Mouse (Mus musculus) liver, postnatal 0 days (tissue): ENCODE data around the gene St8sia1. TPM values are rescaled to one million over a fixed set of nuclear protein-coding genes. Genes with fewer than 3 reads are reported as not detected.
A peak's percentile ranks its signal among the peaks of the same experiment; 100 is the strongest.

Experiments
- ATAC-seq: fragments of 200-750 bp; cut with Nextera tagmentation; 2 replicates; pipeline ENCODE4 v1.8.0; 2017; ENCODE audit warnings: mild to moderate bottlenecking, moderate library complexity
- DNase-seq: peaks from one replicate; pipeline ENCODE4 v3.0.0-alpha.2; 2016
- H3K27ac ChIP-seq: fragments of 300-500 bp; sonication (generic); 2 replicates; pipeline ENCODE4 v1.5.1; 2014; ENCODE audit warnings: antibody characterized with exemption, moderate library complexity, mild to moderate bottlenecking, low read depth
- H3K27me3 ChIP-seq: fragments of 300-500 bp; sonication (generic); 2 replicates; pipeline ENCODE4 v1.6.1; 2014; ENCODE audit warnings: low read length, control low read depth, mixed read lengths; ENCODE audit not compliant: insufficient read depth
- H3K36me3 ChIP-seq: fragments of 300-500 bp; sonication (generic); replicated peaks from 2 replicates; pipeline ENCODE4 v1.6.1; 2014; ENCODE audit warnings: mild to moderate bottlenecking, control low read depth, low read length, moderate library complexity, mixed read lengths; ENCODE audit not compliant: insufficient read depth
- H3K4me1 ChIP-seq: fragments of 300-500 bp; sonication (generic); 2 replicates; pipeline ENCODE4 v1.6.1; 2014; ENCODE audit warnings: antibody characterized with exemption, mild to moderate bottlenecking, control low read depth; ENCODE audit not compliant: insufficient read depth
- H3K4me2 ChIP-seq: fragments of 300-500 bp; sonication (generic); 2 replicates; pipeline ENCODE4 v1.6.1; 2014; ENCODE audit warnings: low read depth, mild to moderate bottlenecking, low read length, moderate library complexity, mixed read lengths
- H3K4me3 ChIP-seq: fragments of 300-500 bp; sonication (generic); 2 replicates; pipeline ENCODE4 v1.5.1; 2014; ENCODE audit warnings: low read depth, low read length
- H3K9ac ChIP-seq: fragments of 300-500 bp; sonication (generic); replicated peaks from 2 replicates; pipeline ENCODE4 v1.6.1; 2014; ENCODE audit warnings: mild to moderate bottlenecking, moderate library complexity
- H3K9me3 ChIP-seq: fragments of 300-500 bp; sonication (generic); 2 replicates; pipeline ENCODE4 v1.6.1; 2016; ENCODE audit warnings: mild to moderate bottlenecking, control low read depth, low read length, mixed read lengths
- CTCF ChIP-seq: sonication (generic); IDR thresholded peaks from 2 replicates; pipeline ENCODE4 v1.5.1; 2016; ENCODE audit warnings: antibody characterized with exemption, low read depth
- EP300 ChIP-seq: IDR thresholded peaks from 2 replicates; pipeline ENCODE4 v1.6.1; 2016; ENCODE audit warnings: antibody characterized with exemption, low read depth, mild to moderate bottlenecking
- WGBS: fragments of 180-500 bp; shearing (Covaris S2); extraction: QIAGEN DNeasy Blood & Tissue Kit; methylation state at CpG from one replicate; pipeline ENCODE4 v1.1.7; 2014; ENCODE audit not compliant: insufficient replicate concordance; 5-methylcytosine and 5-hydroxymethylcytosine counted together
- polyA plus RNA-seq: library from polyadenylated mRNA; unstranded; fragments of >200 nt; fragmentation: Nextera tagmentation; extraction: Ambion mirVana; gene quantifications from 2 replicates; pipeline ENCODE4 v1.2.1, GENCODE M21; 2015

Gene St8sia1
- polyA plus RNA-seq, 1 experiment from 2014 or later = 0.22 TPM

DNA sequence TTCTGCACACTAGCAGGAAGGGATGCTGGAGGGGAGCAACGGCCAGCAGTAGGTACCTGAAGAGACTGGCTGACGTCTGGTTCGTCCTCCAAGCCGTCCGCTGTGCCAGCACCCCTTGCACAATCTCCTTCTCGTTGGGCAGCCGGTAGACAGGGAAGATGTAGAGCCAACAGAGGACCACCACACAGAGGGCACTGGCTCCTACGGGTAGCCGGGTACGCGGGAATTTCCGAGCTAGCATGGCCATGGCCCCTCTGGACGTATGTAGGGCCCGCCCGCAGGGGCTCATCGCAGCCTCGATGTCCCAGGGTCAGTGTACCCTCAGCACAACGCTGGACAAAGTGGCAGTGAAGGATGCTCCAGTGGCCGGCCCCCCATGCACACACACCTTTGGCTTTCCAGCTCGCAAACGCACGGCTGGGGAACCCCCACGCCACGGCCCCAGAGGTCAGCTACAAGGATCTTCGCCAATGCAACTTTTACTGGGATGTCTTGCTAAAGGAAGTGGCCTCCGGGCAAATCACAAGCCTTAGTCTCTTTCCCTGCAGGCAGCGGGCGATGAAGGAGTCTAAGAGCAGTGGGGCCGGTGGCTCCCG, 674 bp downstream of the St8sia1 start:
- Histone ChIP-seq H3K9me3 (no peaks in the 10 kb centered on the region), H3K4me3 (peak overlapping the region; percentile 42), H3K27me3 (peaks cover 30% of the 10 kb centered on the region), H3K4me2 (peak overlapping the region; percentile 78), H3K36me3 (no peaks in the 10 kb centered on the region), H3K9ac (no peak overlapping the region), H3K27ac (no peak overlapping the region), H3K4me1 (peaks cover 11% of the 10 kb centered on the region)
- DNase-seq (no peak), ATAC-seq (no peak)
- WGBS = 18% methylated on average over 30 of the region's 30 CpGs
- TF ChIP-seq EP300 = no peak
- TF ChIP-seq CTCF = no peak

DNA sequence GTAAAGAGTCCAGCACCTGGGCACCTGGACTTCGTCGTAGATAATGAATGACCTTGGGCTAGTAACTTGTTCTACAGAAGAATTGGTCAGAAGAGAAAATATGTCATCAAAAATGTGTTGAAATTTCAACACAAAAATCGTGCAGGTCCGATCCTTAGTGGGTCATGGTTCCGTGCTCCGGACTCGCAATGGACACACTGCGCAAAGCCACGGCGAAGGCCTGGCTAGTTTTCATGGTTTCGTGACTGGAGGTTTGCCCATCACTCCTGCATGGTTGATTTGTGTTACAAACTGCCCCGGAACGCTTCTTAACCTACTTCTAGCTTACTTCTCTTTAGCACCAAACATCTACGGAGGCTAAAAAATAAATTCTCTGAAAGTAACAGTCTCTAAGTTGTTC, 1.4 kb downstream of the St8sia1 start:
- Histone ChIP-seq H3K4me3 (no peak overlapping the region), H3K4me2 (no peak overlapping the region), H3K4me1 (peaks cover 11% of the 10 kb centered on the region), H3K27me3 (peaks cover 30% of the 10 kb centered on the region), H3K27ac (no peak overlapping the region), H3K36me3 (no peaks in the 10 kb centered on the region), H3K9me3 (no peaks in the 10 kb centered on the region), H3K9ac (no peak overlapping the region)
- WGBS = 80% methylated on average over 14 of the region's 14 CpGs
- TF ChIP-seq EP300 (no peak), CTCF (no peak)
- DNase-seq (no peak), ATAC-seq (no peak)

DNA sequence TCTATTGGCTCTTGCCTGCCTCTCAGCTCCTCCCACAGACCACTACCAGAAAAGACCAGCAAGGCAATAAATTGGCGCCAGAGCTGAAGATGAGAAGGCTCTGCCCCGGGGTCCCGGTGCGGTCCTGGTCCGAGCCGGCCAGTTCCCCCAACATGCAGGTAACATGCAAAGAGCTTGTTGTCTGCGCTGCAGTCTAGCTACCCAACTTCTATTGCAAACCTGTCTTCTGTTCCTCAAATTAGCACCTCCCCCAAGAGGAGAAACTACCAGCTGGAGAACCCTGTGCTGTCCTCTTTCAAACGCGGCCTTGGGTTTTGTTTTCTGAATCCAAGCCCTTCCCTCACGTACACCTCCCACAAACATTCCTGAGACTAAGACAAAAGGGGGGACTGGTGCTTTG, 1.8 kb downstream of the St8sia1 start:
- 46% methylated on average over 10 of the region's 10 CpGs for WGBS
- H3K27ac ChIP-seq = no peak overlapping the region
- no peak for DNase-seq
- no peak overlapping the region for H3K4me2 ChIP-seq
- no peaks in the 10 kb centered on the region for H3K9me3 ChIP-seq
- no peak overlapping the region for H3K9ac ChIP-seq
- no peaks in the 10 kb centered on the region for H3K36me3 ChIP-seq
- no peak for ATAC-seq
- H3K27me3 ChIP-seq = peaks cover 30% of the 10 kb centered on the region
- H3K4me1 ChIP-seq = peaks cover 11% of the 10 kb centered on the region
- H3K4me3 ChIP-seq = no peak overlapping the region
- TF ChIP-seq EP300 = no peak
- no peak for TF ChIP-seq CTCF

DNA sequence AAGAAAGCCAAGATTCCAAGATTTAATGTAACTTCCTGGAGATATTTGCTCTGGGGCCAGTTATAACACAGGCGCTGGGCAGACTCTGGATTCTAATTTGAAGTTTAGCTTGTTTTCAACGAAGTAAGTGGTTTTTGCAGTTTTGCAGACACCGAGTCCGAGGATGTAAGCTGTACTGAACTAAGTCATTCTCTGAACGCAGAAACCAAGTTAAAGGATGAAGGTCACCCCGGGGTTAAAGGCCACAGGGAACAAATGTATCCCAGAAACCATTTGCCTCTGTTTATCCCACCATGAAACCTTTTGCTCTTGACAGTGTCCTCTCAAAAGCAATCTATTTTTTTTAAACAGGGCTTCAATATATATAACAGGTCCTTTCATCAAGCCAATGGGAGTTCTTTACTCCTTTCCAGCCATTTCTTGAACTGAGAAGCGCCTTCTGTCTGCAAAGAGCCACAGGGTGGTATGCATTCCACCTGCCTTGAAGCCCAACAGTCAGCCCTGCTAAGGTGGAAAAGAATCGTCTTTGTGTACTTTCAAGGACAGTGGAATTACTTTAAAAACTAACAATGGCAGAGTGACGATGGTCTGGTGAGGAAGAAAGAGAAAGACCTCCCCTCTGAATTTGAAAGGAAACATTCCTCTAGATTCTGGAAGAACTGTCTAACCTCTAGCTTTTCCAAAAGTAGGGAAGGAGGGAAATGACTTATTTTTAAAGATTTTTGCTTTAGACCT, 2.4 kb downstream of the St8sia1 start:
- WGBS = 70% methylated on average over 9 of the region's 9 CpGs
- no peak for ATAC-seq
- Histone ChIP-seq H3K4me2 (no peak overlapping the region), H3K4me3 (no peak overlapping the region), H3K4me1 (peaks cover 11% of the 10 kb centered on the region), H3K27ac (no peak overlapping the region), H3K9ac (no peak overlapping the region), H3K36me3 (no peaks in the 10 kb centered on the region), H3K9me3 (no peaks in the 10 kb centered on the region), H3K27me3 (peaks cover 30% of the 10 kb centered on the region)
- TF ChIP-seq CTCF = no peak
- TF ChIP-seq EP300 = no peak
- no peak for DNase-seq

DNA sequence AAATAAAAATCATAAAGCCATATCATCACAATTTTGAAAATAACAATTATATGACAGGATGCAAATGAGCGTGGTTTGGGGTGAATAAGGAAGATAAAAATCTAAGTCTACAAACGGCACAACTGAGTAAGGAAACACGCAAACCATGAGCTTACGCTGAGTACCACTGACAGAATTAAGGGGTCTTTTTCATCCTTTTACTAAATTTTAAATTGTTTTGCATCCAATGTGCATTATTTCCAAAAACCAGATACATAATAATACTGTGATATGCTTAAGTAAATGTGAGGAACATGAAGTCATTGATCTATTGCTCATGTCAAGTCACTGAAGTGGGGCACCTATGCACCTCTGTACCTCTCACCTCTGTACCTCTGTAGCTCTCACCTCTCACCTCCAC, 7.7 kb downstream of the St8sia1 start:
- Histone ChIP-seq H3K36me3 (no peaks in the 10 kb centered on the region), H3K4me1 (no peaks in the 10 kb centered on the region), H3K27me3 (no peaks in the 10 kb centered on the region), H3K4me3 (no peak overlapping the region), H3K4me2 (no peak overlapping the region), H3K9me3 (no peaks in the 10 kb centered on the region), H3K27ac (no peak overlapping the region), H3K9ac (no peak overlapping the region)
- 64% methylated on average over 4 of the region's 4 CpGs for WGBS
- ATAC-seq (no peak), DNase-seq (no peak)
- TF ChIP-seq EP300 (no peak), CTCF (no peak)

DNA sequence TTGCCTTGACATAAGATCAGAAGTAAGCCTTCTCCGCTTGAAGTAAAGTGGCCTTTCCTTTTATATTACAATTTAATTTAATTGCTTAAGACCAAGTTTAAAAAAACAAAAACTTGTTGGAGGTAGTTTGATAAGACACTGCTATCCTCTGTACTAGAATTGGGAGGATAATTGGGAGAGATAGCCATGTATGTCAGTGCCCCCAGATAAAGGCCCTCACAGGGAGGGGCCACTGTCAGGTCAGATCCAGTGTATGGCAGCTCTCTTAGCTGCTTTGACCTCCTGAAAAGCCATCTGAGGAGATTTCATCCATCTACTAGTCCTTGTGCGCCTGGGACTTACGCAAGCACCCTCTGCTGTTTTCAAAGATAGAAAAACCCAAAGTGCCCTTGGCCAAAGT, 9.0 kb downstream of the St8sia1 start:
- Histone ChIP-seq H3K4me3 (no peak overlapping the region), H3K9me3 (no peaks in the 10 kb centered on the region), H3K36me3 (no peaks in the 10 kb centered on the region), H3K4me1 (no peaks in the 10 kb centered on the region), H3K27me3 (no peaks in the 10 kb centered on the region), H3K4me2 (no peak overlapping the region), H3K9ac (no peak overlapping the region), H3K27ac (no peak overlapping the region)
- DNase-seq = no peak
- TF ChIP-seq EP300 (no peak), CTCF (no peak)
- 71% methylated on average over 3 of the region's 3 CpGs for WGBS
- no peak for ATAC-seq
